Mouse (Mus musculus): ENCODE results near the gene Habp4. TPM values are rescaled to one million over a fixed set of nuclear protein-coding genes. Genes with fewer than 3 reads are reported as not detected.

Habp4 gene
- polyA plus RNA-seq, 1 experiment = 7.0 TPM

GRCm38 (mm10) chr13:64186516-64186915 is 24.9 kb downstream of the Habp4 start:
- no peaks in the 10 kb centered on the region for H3K36me3 ChIP-seq (ENCODE audit: control insufficient read depth, insufficient read depth, low read length, poor library complexity, severe bottlenecking)

GRCm38 (mm10) chr13:64187065-64187464 is 25.4 kb downstream of the Habp4 start:
- Histone ChIP-seq H3K4me3 (ENCODE audit: low read depth, low read length) (no peak overlapping the region), H3K9ac (ENCODE audit: low read depth, poor library complexity, severe bottlenecking) (no peak overlapping the region), H3K27ac (ENCODE audit: insufficient read depth, low read length) (no peak overlapping the region), H3K9me3 (replicated peaks; ENCODE audit: control insufficient read depth, insufficient read depth, low read length, poor library complexity, severe bottlenecking) (no peaks in the 10 kb centered on the region), H3K4me1 (ENCODE audit: control insufficient read depth, insufficient read depth, low read length) (no peaks in the 10 kb centered on the region), H3K36me3 (ENCODE audit: control insufficient read depth, insufficient read depth, low read length, poor library complexity, severe bottlenecking) (no peaks in the 10 kb centered on the region), H3K27me3 (ENCODE audit: control insufficient read depth, insufficient read depth, low read length, poor library complexity, severe bottlenecking) (no peaks in the 10 kb centered on the region)
- TF ChIP-seq EP300 (IDR thresholded peaks at IDR 0.05; ENCODE audit: insufficient read depth, low read depth, low read length) = no peak
- no peak for TF ChIP-seq POLR2A (IDR thresholded peaks at IDR 0.05; ENCODE audit: insufficient read depth, low read length)
- TF ChIP-seq CTCF (IDR thresholded peaks at IDR 0.05; ENCODE audit: low read depth, low read length) = no peak

More at GRCm38 (mm10) chr13:64186516-64186915, 24.9 kb downstream of the Habp4 start:
- Histone ChIP-seq H3K27ac (ENCODE audit: insufficient read depth, low read length) (no peak overlapping the region), H3K4me3 (ENCODE audit: low read depth, low read length) (no peak overlapping the region), H3K9ac (ENCODE audit: low read depth, poor library complexity, severe bottlenecking) (no peak overlapping the region), H3K4me1 (ENCODE audit: control insufficient read depth, insufficient read depth, low read length) (no peaks in the 10 kb centered on the region), H3K27me3 (ENCODE audit: control insufficient read depth, insufficient read depth, low read length, poor library complexity, severe bottlenecking) (no peaks in the 10 kb centered on the region), H3K9me3 (replicated peaks; ENCODE audit: control insufficient read depth, insufficient read depth, low read length, poor library complexity, severe bottlenecking) (no peaks in the 10 kb centered on the region)
- TF ChIP-seq CTCF (IDR thresholded peaks at IDR 0.05; ENCODE audit: low read depth, low read length) = no peak
- TF ChIP-seq EP300 (IDR thresholded peaks at IDR 0.05; ENCODE audit: insufficient read depth, low read depth, low read length) = no peak
- no peak for TF ChIP-seq POLR2A (IDR thresholded peaks at IDR 0.05; ENCODE audit: insufficient read depth, low read length)

- Histone ChIP-seq H3K4me1 (ENCODE audit: control insufficient read depth, insufficient read depth, low read length) (no peaks in the 10 kb centered on the region), H3K27ac (ENCODE audit: insufficient read depth, low read length) (no peak overlapping the region), H3K9me3 (replicated peaks; ENCODE audit: control insufficient read depth, insufficient read depth, low read length, poor library complexity, severe bottlenecking) (no peaks in the 10 kb centered on the region), H3K36me3 (ENCODE audit: control insufficient read depth, insufficient read depth, low read length, poor library complexity, severe bottlenecking) (peaks cover 6% of the 10 kb centered on the region), H3K4me3 (ENCODE audit: low read depth, low read length) (no peak overlapping the region), H3K9ac (ENCODE audit: low read depth, poor library complexity, severe bottlenecking) (no peak overlapping the region), H3K27me3 (ENCODE audit: control insufficient read depth, insufficient read depth, low read length, poor library complexity, severe bottlenecking) (no peaks in the 10 kb centered on the region; the same call in 1 of the 2 replicates)
- TF ChIP-seq POLR2A (IDR thresholded peaks at IDR 0.05; ENCODE audit: insufficient read depth, low read length) (no peak), EP300 (IDR thresholded peaks at IDR 0.05; ENCODE audit: insufficient read depth, low read depth, low read length) (no peak), CTCF (IDR thresholded peaks at IDR 0.05; ENCODE audit: low read depth, low read length) (no peak)
Observed at GRCm38 (mm10) chr13:64197899-64198298, 36.3 kb downstream of the Habp4 start.

GRCm38 (mm10) chr13:64198310-64198709 is 36.7 kb downstream of the Habp4 start:
- H3K27me3 ChIP-seq (ENCODE audit: control insufficient read depth, insufficient read depth, low read length, poor library complexity, severe bottlenecking) = no peaks in the 10 kb centered on the region; the same call in 1 of the 2 replicates
- H3K9me3 ChIP-seq (replicated peaks; ENCODE audit: control insufficient read depth, insufficient read depth, low read length, poor library complexity, severe bottlenecking) = no peaks in the 10 kb centered on the region
- no peak overlapping the region for H3K27ac ChIP-seq (ENCODE audit: insufficient read depth, low read length)
- H3K36me3 ChIP-seq (ENCODE audit: control insufficient read depth, insufficient read depth, low read length, poor library complexity, severe bottlenecking) = peaks cover 6% of the 10 kb centered on the region
- H3K4me3 ChIP-seq (ENCODE audit: low read depth, low read length) = no peak overlapping the region
- no peak overlapping the region for H3K9ac ChIP-seq (ENCODE audit: low read depth, poor library complexity, severe bottlenecking)
- no peak for TF ChIP-seq POLR2A (IDR thresholded peaks at IDR 0.05; ENCODE audit: insufficient read depth, low read length)
- TF ChIP-seq CTCF (IDR thresholded peaks at IDR 0.05; ENCODE audit: low read depth, low read length) = no peak
- no peak for TF ChIP-seq EP300 (IDR thresholded peaks at IDR 0.05; ENCODE audit: insufficient read depth, low read depth, low read length)
- no peaks in the 10 kb centered on the region for H3K4me1 ChIP-seq (ENCODE audit: control insufficient read depth, insufficient read depth, low read length)

- Histone ChIP-seq H3K4me3 (ENCODE audit: low read depth, low read length) (no peak overlapping the region), H3K9ac (ENCODE audit: low read depth, poor library complexity, severe bottlenecking) (no peak overlapping the region), H3K9me3 (replicated peaks; ENCODE audit: control insufficient read depth, insufficient read depth, low read length, poor library complexity, severe bottlenecking) (no peaks in the 10 kb centered on the region), H3K27me3 (ENCODE audit: control insufficient read depth, insufficient read depth, low read length, poor library complexity, severe bottlenecking) (no peaks in the 10 kb centered on the region; the same call in 1 of the 2 replicates), H3K27ac (ENCODE audit: insufficient read depth, low read length) (no peak overlapping the region), H3K36me3 (ENCODE audit: control insufficient read depth, insufficient read depth, low read length, poor library complexity, severe bottlenecking) (peaks cover 6% of the 10 kb centered on the region), H3K4me1 (ENCODE audit: control insufficient read depth, insufficient read depth, low read length) (no peaks in the 10 kb centered on the region)
- TF ChIP-seq CTCF (IDR thresholded peaks at IDR 0.05; ENCODE audit: low read depth, low read length) = no peak
- TF ChIP-seq POLR2A (IDR thresholded peaks at IDR 0.05; ENCODE audit: insufficient read depth, low read length) = no peak
Observed at GRCm38 (mm10) chr13:64200911-64201310, 39.3 kb downstream of the Habp4 start.

- no peak overlapping the region for H3K4me3 ChIP-seq (ENCODE audit: low read depth, low read length)
- no peaks in the 10 kb centered on the region for H3K27me3 ChIP-seq (ENCODE audit: control insufficient read depth, insufficient read depth, low read length, poor library complexity, severe bottlenecking)
- H3K9ac ChIP-seq (ENCODE audit: low read depth, poor library complexity, severe bottlenecking) = no peak overlapping the region
- no peak for TF ChIP-seq EP300 (IDR thresholded peaks at IDR 0.05; ENCODE audit: insufficient read depth, low read depth, low read length)
- TF ChIP-seq CTCF (IDR thresholded peaks at IDR 0.05; ENCODE audit: low read depth, low read length) = peak; percentile 37
- H3K4me1 ChIP-seq (ENCODE audit: control insufficient read depth, insufficient read depth, low read length) = no peaks in the 10 kb centered on the region
- H3K27ac ChIP-seq (ENCODE audit: insufficient read depth, low read length) = no peak overlapping the region
- no peaks in the 10 kb centered on the region for H3K9me3 ChIP-seq (replicated peaks; ENCODE audit: control insufficient read depth, insufficient read depth, low read length, poor library complexity, severe bottlenecking)
- peaks cover 6% of the 10 kb centered on the region for H3K36me3 ChIP-seq (ENCODE audit: control insufficient read depth, insufficient read depth, low read length, poor library complexity, severe bottlenecking)
Observed at GRCm38 (mm10) chr13:64204726-64205125, 43.1 kb downstream of the Habp4 start.

Data from ES-Bruce4 (cell line).